Mouse (Mus musculus): ENCODE data around the gene Nup210. TPM values are rescaled to one million over a fixed set of nuclear protein-coding genes. Genes with fewer than 3 reads are reported as not detected.

Gene Nup210
- polyA plus RNA-seq, 1 experiment: 219 TPM

DNA sequence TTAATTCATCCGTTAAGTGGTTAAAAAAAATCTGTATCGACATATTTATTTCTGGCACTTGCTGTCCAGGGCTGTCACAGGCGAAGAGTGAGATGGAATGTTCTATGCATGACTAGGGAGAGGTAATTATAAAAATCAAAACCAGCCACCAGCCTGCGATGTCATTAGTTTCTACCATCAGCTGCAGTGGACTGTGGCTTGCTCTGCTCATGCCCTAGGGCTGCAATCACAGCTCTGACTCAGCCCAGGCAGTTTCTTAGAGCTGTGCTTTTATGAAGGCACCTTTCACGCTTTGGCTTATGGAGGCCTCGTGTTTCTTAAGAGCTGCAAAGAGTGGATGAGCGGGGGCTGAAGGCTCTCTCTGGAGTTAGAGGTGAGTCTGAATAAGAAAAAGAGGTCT lies 95.8 kb downstream of the Nup210 start:
- WGBS: 97% methylated on average over 7 of the region's 7 CpGs
- H3K27ac ChIP-seq (ENCODE audit: control insufficient read depth, insufficient read depth, low read length): no peak overlapping the region
- H3K4me1 ChIP-seq (replicated peaks; ENCODE audit: control insufficient read depth, insufficient read depth, low read length): no peaks in the 10 kb centered on the region
- H3K36me3 ChIP-seq (ENCODE audit: control insufficient read depth, insufficient read depth, low read length): peaks cover 53% of the 10 kb centered on the region
- TF ChIP-seq CTCF (IDR thresholded peaks at IDR 0.05; ENCODE audit: borderline replicate concordance, control insufficient read depth, extremely low read depth, insufficient read depth, low read length, poor library complexity): no peak
- H3K27me3 ChIP-seq (ENCODE audit: control insufficient read depth, insufficient read depth, low read length): no peaks in the 10 kb centered on the region
- H3K4me3 ChIP-seq (ENCODE audit: control insufficient read depth, insufficient read depth, low read length): no peak overlapping the region
- no peak for DNase-seq

DNA sequence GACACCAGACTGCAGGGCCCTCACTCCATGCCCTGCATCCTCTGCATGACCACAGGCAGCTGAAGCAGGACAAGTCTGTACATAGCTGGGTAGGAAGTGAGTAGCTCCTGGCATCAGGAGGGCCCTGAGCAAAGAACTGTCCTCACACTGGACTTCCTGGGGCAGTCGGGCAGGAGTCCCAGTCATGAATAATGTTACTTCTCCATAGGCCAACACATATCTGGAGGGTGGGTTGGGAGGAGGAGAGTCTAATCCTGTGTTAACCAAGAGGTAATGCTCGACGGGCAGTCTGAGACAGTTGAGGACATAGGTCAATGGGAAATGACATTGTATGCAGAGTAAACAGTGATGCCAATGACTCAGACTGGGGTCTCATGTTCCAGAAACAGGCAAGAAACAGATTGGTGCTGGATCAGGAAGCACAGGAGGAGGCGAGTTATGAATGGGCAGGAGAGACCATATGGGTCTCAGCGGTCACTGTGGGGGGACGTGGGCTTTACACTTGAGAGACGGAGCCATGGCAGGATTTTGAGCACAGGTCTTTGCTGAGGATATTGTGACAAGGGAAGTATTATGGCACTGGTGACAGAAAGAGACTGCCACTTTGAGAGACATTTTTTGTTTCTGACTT lies 99.9 kb downstream of the Nup210 start:
- TF ChIP-seq CTCF (IDR thresholded peaks at IDR 0.05; ENCODE audit: borderline replicate concordance, control insufficient read depth, extremely low read depth, insufficient read depth, low read length, poor library complexity): no peak
- TF ChIP-seq POLR2A (IDR thresholded peaks at IDR 0.05; ENCODE audit: control insufficient read depth, extremely low read depth, insufficient read depth, low read length, poor library complexity): no peak
- no peak for DNase-seq
- Histone ChIP-seq H3K36me3 (ENCODE audit: control insufficient read depth, insufficient read depth, low read length) (peaks cover 52% of the 10 kb centered on the region), H3K27me3 (ENCODE audit: control insufficient read depth, insufficient read depth, low read length) (no peaks in the 10 kb centered on the region), H3K4me3 (ENCODE audit: control insufficient read depth, insufficient read depth, low read length) (no peak overlapping the region), H3K4me1 (replicated peaks; ENCODE audit: control insufficient read depth, insufficient read depth, low read length) (no peaks in the 10 kb centered on the region), H3K27ac (ENCODE audit: control insufficient read depth, insufficient read depth, low read length) (no peak overlapping the region)
- WGBS: over 99% methylated on average over 7 of the region's 7 CpGs

DNA sequence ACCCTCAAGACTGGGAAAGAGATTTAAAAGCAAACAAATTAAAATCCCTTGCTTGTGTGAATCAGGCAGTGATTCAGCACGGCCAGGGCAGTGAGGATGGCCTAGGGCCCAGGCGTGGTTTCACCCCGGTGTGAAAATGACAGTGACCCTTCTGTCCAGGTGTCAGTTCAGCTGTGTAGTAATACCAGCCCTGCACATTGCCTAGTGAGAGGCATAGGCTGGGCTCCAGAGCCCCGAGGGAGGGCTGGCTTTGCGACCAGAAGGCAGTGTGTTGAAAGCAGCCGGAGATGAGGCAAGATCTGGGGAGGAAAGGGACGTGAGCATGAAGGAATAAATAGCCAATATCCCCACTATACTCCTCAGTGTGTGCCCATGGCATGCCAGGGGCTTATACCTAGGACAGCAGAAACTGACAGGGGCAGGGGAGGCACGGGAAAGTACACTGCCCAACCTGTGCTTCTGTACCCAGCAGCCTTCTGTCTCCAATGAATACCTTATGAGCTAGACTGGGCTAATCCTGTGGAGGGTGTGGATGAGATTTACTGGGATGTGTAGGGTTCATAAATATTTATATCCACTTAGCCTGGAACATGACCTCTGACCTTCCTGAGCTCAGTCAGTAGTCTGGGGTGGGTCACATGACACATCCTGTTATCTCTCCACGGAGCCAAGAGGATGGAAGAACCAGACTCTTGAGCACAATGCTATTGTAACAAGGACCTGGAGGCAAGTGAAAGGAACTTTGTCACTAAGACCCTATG lies 102.3 kb downstream of the Nup210 start:
- WGBS: 94% methylated on average over 9 of the region's 9 CpGs

DNA sequence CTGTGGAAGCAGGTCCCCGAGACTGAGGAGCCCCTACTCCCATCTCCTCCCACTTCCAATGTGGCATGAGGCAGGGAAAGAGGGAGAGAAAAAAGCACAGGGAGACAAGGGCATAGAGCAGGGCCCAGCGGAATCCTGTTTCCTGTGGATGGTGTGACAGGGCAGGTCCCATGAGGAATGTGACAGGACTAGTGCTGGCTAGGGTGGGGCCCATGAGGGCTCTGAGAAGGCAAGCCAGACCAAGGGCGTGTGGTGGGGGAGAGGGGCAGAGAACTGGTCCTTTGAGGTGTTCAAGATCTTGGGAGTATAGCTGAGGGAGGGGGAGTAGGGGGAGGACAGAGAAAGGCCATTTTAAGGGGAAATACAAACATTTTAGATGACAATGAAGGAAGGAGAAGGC lies 104.2 kb downstream of the Nup210 start:
- no peak for DNase-seq
- Histone ChIP-seq H3K27ac (ENCODE audit: control insufficient read depth, insufficient read depth, low read length) (no peak overlapping the region), H3K36me3 (ENCODE audit: control insufficient read depth, insufficient read depth, low read length) (peaks cover 27% of the 10 kb centered on the region), H3K4me3 (ENCODE audit: control insufficient read depth, insufficient read depth, low read length) (no peak overlapping the region), H3K27me3 (ENCODE audit: control insufficient read depth, insufficient read depth, low read length) (no peaks in the 10 kb centered on the region), H3K4me1 (replicated peaks; ENCODE audit: control insufficient read depth, insufficient read depth, low read length) (no peaks in the 10 kb centered on the region)
- TF ChIP-seq POLR2A (IDR thresholded peaks at IDR 0.05; ENCODE audit: control insufficient read depth, extremely low read depth, insufficient read depth, low read length, poor library complexity) (no peak), CTCF (IDR thresholded peaks at IDR 0.05; ENCODE audit: borderline replicate concordance, control insufficient read depth, extremely low read depth, insufficient read depth, low read length, poor library complexity) (no peak)
- WGBS: 93% methylated on average over 3 of the region's 3 CpGs

More for the DNA sequence above, 102.3 kb downstream of the Nup210 start:
- Histone ChIP-seq H3K27ac (ENCODE audit: control insufficient read depth, insufficient read depth, low read length) (no peak overlapping the region), H3K36me3 (ENCODE audit: control insufficient read depth, insufficient read depth, low read length) (peaks cover 38% of the 10 kb centered on the region), H3K4me1 (replicated peaks; ENCODE audit: control insufficient read depth, insufficient read depth, low read length) (no peaks in the 10 kb centered on the region), H3K27me3 (ENCODE audit: control insufficient read depth, insufficient read depth, low read length) (no peaks in the 10 kb centered on the region), H3K4me3 (ENCODE audit: control insufficient read depth, insufficient read depth, low read length) (no peak overlapping the region)
- DNase-seq: no peak
- TF ChIP-seq CTCF (IDR thresholded peaks at IDR 0.05; ENCODE audit: borderline replicate concordance, control insufficient read depth, extremely low read depth, insufficient read depth, low read length, poor library complexity) (no peak), POLR2A (IDR thresholded peaks at IDR 0.05; ENCODE audit: control insufficient read depth, extremely low read depth, insufficient read depth, low read length, poor library complexity) (no peak)

DNA sequence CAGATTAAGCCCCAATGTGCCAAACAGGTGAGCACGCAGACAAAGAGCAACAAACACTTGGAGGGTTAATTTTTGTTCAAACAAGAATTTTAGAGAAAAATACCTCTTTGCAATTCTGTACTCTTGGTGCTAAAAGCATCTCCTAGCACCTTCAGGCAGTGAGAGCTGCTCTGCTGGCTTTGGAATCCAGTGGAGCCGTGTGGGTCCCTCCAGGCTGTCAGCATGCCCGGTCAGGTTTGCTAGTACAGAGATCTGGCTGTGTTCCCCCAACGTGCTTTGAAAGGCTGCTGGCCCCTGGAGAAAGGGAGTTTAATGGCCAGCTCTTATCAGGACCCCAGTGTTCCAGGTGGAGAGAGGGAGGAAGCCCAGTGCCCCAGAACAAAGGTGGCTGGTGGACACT lies 105.1 kb downstream of the Nup210 start:
- H3K27me3 ChIP-seq (ENCODE audit: control insufficient read depth, insufficient read depth, low read length): no peaks in the 10 kb centered on the region
- TF ChIP-seq POLR2A (IDR thresholded peaks at IDR 0.05; ENCODE audit: control insufficient read depth, extremely low read depth, insufficient read depth, low read length, poor library complexity): no peak
- no peak for TF ChIP-seq CTCF (IDR thresholded peaks at IDR 0.05; ENCODE audit: borderline replicate concordance, control insufficient read depth, extremely low read depth, insufficient read depth, low read length, poor library complexity)
- no peak overlapping the region for H3K27ac ChIP-seq (ENCODE audit: control insufficient read depth, insufficient read depth, low read length)
- H3K4me3 ChIP-seq (ENCODE audit: control insufficient read depth, insufficient read depth, low read length): no peak overlapping the region
- no peak for DNase-seq
- H3K36me3 ChIP-seq (ENCODE audit: control insufficient read depth, insufficient read depth, low read length): peaks cover 19% of the 10 kb centered on the region
- H3K4me1 ChIP-seq (replicated peaks; ENCODE audit: control insufficient read depth, insufficient read depth, low read length): no peaks in the 10 kb centered on the region
- WGBS: 84% methylated on average over 4 of the region's 4 CpGs

DNA sequence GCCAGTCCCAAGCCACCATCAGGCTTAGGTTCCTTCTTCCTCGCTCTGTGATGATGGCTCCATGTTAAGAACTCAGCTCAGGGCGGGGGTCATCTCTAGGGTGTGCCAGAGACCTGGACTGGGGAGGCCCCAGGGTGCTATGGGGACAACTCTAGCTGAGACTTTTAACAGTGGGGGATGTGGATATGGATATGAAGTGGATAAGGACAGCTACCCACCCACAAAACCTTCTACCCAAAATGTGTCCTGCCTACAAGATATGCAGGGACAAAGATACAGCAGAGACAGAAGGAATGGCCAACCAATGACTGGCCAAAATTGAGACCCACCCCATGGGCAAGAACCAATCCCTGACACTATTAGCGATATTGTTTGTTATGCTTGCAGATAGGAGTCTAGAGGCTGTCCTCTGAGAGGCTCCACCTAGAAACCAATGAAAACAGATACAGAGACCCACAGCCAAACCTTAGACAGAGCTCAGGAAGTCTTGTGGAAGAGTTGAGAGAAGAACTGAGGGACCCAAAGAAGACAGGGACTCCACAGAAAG lies 108.3 kb downstream of the Nup210 start:
- WGBS: 94% methylated on average over 3 of the region's 3 CpGs
- no peak for DNase-seq
- H3K27me3 ChIP-seq (ENCODE audit: control insufficient read depth, insufficient read depth, low read length): no peaks in the 10 kb centered on the region
- TF ChIP-seq POLR2A (IDR thresholded peaks at IDR 0.05; ENCODE audit: control insufficient read depth, extremely low read depth, insufficient read depth, low read length, poor library complexity) (no peak), CTCF (IDR thresholded peaks at IDR 0.05; ENCODE audit: borderline replicate concordance, control insufficient read depth, extremely low read depth, insufficient read depth, low read length, poor library complexity) (no peak)
- peaks cover under 1% of the 10 kb centered on the region; the same call in 1 of the 2 replicates for H3K36me3 ChIP-seq (ENCODE audit: control insufficient read depth, insufficient read depth, low read length)
- H3K4me1 ChIP-seq (replicated peaks; ENCODE audit: control insufficient read depth, insufficient read depth, low read length): no peaks in the 10 kb centered on the region
- H3K4me3 ChIP-seq (ENCODE audit: control insufficient read depth, insufficient read depth, low read length): no peak overlapping the region
- no peak overlapping the region for H3K27ac ChIP-seq (ENCODE audit: control insufficient read depth, insufficient read depth, low read length)
